Mouse (Mus musculus): ENCODE results near the gene Psmd14.

The Psmd14 gene

DNA sequence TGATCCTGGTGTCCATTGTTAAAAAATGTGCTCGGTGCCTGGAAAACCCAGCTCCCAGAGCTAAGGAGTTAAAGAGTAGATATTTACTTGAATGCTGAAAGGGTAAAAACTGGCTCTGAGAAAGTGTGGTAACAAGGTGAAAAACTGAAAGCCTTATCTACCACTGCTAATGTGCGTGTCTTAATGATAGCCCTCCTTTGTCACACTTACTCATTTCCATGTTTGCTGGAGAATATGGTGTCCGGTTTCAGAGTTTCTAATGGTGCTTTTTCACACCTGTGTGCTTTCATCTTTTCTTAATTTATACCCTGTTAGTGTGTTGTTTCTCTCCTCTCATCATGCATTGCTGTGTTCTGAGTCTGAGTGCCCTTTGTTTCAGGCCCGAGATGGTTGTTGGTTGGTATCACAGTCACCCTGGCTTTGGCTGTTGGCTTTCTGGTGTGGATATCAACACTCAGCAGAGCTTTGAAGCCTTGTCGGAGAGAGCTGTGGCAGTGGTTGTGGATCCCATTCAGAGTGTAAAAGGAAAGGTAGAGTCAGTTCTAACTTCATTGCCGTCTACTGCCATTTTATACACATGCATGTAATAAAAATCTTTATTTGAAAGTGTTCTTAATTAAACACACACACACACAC is 53.1 kb downstream of the Psmd14 start:
- DNase-seq: no peak

DNA sequence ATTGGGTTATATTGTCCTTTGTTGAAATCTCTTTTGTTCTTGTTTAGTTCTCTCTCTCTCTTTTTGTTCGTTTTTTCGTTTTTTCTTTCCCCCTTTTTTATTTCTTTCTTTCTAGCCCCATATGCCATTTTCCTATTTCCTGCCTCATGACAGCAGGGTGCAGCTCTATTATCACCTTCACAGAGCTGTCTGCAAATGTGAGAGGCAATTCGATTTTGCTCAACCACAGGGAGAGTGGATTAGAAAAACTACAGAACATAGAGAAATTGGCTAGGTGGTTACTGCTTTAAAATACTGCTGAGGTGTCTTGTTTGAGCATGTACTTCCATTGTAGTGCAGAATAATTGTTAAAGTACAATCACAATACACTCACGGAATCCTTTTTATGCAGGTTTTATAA is 54.0 kb downstream of the Psmd14 start:
- DNase-seq: no peak

DNA sequence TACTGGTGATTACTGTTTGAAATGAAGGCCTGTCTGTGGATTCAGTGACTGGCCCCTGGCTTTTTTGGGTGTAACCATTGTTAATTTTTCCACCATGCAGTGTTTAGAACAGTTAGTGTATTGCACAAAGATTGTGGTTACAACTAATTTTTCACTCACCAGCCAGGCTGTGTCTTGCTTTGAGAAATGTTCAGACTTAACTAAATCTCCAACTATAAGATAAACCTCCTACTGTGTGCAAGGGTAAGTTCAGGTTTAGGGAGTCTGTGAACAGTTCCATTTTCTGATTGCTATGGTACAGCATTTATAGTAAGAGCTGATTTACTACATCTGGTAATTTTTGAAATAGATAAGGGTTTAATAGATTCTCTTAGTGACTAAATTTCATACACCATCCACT is 69.3 kb downstream of the Psmd14 start:
- no peak for DNase-seq

DNA sequence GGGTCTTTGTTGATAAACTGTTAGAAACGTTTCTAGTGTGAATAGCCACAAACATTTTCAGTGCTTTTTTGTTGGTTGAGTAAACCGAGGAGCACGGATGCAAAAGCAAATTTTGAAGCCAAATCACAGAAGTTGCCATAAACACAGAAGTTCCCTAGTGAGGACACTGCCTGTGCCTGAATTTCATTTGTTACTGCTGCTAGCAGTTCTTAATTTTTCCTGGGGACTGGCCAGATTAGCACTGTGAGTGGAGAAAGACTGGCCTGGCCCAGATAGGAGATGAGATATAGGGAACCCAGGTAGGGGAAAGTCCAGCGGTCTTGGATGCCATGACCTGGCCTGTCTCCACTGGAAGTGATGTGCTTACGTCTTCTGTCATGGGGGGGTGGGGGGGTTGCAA is 83.5 kb downstream of the Psmd14 start:
- no peak for DNase-seq

DNA sequence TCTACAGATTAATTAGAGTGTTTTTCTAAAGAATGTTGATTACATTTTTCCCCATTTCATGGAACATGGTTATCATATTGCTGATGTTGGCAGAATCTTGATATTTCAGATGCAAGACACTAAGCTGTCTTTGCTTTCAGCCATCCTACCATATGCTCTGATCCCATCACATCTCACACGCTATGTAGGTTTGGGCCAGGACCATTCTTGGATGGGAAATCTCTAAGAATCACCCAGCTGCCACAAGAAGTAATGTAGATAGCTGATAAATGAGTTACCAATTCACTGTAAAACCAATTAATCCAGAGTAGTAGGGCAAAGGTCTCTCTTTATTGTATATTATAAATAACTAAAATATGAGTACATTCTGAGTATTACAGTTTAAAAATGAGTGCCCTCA is 86.6 kb downstream of the Psmd14 start:
- DNase-seq: no peak

DNA sequence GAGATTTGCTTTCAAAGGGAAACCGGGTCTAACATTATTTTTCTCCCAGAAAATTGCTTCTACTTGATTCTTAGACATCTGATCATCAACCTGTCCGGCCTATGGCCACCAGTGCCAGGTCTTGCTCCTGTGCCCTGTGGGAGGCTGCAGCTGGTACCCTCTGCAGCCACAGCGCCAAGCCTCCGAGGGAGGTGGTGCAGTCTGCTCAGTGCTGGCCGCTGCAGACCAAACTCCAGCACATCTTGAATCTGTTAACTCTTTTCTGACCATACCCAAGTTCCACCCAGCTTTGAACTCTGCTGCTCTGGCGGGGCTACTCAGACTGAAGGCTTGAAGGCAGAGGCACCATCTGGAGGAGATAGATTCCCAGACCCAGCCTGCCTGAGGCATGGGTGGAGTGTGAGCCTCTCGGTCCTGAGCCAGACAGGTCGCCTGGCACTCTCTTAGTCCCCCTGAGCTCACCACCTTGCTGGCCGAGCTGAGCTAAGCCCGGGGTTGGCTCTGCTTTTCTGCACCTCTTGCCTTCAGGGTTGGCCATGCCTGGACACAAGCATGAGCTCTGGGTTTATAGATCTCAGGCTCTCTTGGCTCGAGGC is 91.3 kb downstream of the Psmd14 start, which contains the start of gene Tbr1:
Gene Tbr1, plus strand, starts transcription at position 275 of the 596 bp plus-strand sequence.
- DNase-seq: no peak

DNA sequence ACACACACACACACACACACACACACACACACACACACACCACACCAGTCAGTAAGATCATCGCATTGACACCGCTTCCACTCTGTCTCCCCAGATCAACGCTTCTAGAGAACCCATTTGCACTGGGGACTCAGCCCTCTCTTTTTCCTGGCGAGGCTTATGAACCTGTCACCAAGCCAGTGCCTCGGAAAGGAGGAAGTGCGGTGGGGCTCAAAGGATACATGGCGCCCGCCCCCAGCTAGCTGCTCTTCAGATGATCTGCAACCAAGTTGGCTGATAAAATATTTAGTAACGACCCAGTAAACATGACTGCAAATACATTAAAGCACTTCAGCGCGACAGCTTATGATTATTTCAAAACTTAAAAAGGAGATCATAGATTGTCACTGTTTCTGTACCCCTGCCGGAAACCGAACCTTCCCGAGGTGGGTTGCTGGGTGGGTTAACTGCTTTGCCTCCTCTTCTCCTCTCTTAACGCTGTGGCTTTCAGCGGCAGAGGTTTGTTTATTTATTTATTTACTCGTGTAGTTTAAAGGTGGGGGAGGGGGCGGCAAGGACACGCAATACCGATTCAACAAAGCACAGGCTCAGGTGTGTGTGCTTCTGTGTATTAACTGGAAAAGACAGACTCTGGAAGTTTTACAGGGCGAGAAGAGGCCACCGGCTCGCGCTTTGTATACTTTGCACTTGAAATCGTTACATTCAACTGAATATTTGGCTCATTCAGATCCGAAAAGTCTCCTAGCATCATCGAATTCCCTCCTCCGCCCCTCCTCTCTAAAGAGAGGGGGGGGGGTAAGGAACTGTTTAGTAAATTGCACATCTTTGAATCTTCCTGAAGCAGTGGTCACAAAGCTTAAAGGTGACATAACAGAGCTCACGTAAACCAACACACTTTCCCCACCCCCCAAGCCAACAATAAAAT is 92.2 kb downstream of the Psmd14 start:
- no peak for DNase-seq

DNA sequence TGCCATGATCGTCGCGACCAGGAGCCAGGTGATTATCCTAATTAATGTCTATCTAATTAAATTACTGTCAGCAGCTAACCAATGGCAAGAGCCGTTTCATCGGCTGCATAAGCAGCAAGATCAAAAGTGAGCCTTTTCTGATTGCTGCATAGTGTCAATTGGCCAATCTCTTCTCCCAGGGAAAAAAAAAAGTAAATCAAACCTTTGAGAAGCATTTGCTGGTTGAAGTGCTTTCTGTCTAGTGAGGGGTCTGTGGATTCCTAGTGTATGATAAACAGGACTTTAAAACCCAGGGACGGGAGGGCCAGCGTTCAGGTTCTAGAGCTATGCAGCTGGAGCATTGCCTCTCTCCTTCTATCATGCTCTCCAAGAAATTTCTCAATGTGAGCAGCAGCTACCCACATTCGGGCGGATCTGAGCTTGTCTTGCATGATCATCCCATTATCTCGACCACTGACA is 92.9 kb downstream of the Psmd14 start:
- DNase-seq: no peak

DNA sequence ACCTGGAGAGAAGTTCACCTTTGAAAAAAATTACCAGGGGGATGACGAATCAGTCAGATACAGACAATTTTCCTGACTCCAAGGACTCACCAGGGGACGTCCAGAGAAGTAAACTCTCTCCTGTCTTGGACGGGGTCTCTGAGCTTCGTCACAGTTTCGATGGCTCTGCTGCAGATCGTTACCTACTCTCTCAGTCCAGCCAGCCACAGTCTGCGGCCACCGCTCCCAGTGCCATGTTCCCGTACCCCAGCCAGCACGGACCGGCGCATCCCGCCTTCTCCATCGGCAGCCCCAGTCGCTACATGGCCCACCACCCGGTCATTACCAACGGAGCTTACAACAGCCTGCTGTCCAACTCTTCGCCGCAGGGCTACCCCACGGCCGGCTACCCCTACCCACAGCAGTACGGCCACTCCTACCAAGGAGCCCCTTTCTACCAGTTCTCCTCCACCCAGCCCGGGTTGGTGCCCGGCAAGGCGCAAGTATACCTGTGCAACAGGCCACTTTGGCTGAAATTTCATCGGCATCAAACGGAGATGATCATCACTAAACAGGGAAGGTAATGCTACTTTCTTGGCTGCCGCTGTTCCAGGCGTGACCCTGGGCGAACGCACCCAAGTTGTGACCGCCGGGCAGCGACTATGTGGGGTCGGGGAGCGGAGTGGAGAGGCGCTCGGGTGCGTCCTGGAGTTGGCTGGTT is 93.5 kb downstream of the Psmd14 start:
- DNase-seq: peak; percentile 6

DNA sequence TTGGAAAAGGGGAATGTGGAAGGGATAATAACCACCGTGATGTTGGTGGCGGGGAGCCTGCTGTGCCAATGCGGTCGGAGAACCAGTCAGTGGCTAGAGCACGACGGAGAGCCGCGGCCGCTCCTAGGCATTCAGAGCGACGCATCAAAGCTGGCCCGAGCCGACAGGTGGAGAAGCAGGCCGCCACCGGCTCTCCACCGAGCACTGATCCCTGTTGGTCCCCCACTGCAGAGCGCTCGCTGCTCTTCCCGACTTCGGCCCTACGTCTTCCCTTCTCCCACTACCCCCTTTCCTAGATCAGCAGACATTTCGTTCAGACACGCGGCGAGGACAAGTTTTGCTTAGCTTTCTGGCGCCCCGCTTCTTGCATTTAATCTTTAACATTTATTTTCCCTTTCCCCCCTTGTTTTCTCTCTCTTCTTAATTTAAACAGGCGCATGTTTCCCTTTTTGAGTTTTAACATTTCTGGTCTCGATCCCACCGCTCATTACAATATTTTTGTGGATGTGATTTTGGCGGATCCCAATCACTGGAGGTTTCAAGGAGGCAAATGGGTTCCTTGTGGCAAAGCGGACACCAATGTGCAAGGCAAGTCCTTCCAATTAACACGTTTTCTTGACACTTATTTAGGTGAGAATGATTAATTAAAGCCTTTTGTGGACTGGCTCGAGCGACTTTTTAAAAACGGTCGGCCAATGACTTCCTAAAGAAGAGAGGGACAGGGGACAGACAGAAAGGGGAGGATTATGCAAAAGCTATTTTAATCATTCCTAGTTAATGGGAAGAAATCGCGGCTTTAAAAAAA is 94.2 kb downstream of the Psmd14 start:
- DNase-seq: peak; percentile 9

DNA sequence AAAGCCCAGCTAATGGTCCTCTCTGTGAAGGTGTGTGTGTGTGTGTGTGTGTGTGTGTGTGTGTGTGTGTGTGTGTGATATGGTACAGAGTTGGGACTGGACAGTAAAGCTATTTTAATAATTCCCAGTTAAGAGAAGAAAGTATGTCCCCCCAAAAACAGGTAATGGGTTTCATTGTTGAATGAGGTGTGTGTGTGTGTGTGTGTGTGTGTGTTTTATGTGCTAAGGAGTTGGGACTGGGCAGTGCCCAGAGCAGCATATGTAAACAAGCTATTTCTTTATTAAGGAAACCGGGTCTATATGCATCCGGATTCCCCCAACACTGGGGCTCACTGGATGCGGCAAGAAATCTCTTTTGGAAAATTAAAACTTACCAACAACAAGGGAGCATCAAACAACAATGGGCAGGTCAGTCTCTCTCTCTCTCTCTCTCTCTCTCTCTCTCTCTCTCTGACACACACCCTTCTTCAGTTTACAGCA is 94.9 kb downstream of the Psmd14 start:
- no peak for DNase-seq

DNA sequence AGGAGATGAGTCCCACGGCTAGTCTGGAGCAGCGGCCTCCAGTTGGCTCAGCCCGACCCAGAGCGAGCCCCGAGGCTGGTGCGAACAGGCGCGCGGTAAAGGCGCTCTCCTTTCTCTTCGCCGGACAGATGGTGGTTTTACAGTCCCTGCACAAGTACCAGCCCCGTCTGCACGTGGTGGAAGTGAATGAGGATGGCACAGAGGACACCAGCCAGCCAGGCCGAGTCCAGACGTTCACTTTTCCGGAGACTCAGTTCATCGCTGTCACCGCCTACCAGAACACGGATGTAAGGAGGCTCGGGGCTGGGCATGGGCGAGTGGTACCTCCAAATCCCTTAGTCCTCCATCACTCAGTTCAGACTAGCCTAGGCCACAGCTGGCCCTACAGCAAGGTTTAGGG is 95.7 kb downstream of the Psmd14 start:
- peak; percentile 6 for DNase-seq

DNA sequence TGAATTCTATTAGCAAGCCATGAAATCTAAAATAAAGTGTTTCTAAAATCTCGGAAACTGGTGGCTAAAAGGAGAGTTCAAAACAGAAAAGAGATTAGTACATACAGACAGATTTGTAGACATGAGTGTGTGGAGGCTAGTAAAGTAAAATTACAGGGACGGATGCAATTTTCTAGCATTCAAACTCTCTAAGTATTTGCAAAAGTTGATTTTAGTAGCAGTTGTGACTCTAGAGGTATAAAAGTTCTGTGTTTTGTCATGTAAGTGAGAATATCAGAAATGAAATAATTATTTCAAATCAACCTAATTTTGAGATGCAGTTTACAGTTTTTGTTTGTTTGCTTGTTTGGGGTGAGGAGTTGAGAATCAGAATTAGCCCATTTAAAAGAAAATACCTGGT is 96.3 kb downstream of the Psmd14 start:
- DNase-seq: no peak

DNA sequence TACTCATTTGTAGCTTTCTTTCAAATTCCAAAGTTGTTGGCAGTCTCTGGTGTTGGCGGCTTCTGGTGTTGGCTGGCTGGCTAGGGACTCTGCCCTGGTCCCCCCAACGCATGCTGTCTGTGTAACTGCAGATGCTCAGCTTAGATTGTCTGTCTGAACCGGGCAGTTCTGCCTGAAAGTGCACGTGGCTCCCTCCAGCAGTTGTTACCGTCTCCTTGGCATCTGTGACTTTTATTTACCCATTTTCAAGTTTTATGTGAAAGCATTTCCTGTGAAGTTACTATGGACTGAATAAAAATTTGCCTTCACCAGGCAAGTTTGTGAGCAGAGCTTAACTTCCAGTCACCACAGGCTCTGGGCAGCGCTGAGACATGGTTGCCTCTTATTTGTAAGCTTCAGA is 97.3 kb downstream of the Psmd14 start:
- no peak for DNase-seq

DNA sequence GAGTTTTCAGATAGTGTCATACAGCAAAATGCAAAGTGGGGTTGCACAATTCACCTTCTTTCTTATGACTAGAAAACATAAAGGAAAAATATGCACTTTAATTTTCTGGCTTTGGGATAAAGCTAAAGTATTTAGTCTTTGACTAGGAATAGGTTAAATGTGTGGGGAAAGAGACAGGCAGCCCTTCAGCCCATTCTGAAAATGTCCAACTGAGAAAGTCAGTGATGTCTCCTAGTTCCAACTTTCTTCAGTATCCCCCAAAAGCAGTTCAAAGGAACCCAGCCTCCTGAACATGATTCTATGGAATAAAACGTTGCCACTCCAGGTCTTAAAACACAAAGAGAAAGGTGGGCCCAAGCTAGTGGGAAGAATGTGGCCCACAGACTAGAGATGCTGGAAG is 97.9 kb downstream of the Psmd14 start:
- no peak for DNase-seq

DNA sequence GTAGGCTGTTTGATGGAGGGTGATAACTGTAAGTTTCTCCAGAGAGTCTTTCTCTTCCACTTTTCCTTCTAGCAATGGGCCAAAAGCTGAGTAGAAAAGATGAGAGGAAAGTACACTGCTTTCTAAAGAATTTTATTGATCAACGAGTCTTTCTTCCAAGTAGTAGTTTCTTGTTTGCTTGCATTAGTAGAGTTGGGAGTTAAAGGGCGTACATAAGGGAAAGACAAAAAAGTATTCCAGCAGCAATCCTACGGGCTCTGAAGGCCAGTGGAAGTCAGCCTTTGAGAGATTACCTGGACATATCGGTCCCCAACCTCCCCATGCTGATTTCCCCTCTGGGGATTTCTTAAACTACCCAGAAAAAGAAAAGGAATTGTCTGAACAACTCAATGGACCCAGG is 99.3 kb downstream of the Psmd14 start:
- DNase-seq: no peak

DNA sequence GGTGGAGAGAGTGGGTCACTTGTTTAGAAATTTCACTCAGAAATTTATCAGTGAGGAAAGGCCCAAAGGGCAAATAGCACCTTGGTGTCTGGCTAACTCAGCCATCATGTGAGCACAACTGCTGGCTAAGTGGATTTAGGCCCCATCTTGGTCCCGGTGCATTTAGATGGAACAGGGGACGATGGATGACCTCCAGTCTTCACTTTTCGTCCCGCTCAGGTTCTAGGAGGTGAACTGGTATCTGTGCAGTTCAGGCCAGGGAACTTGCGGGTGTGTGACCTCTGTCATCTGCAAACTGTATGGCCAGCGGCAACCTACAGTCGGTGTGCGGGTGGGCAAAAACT is 99.6 kb downstream of the Psmd14 start:
- no peak for DNase-seq

DNA sequence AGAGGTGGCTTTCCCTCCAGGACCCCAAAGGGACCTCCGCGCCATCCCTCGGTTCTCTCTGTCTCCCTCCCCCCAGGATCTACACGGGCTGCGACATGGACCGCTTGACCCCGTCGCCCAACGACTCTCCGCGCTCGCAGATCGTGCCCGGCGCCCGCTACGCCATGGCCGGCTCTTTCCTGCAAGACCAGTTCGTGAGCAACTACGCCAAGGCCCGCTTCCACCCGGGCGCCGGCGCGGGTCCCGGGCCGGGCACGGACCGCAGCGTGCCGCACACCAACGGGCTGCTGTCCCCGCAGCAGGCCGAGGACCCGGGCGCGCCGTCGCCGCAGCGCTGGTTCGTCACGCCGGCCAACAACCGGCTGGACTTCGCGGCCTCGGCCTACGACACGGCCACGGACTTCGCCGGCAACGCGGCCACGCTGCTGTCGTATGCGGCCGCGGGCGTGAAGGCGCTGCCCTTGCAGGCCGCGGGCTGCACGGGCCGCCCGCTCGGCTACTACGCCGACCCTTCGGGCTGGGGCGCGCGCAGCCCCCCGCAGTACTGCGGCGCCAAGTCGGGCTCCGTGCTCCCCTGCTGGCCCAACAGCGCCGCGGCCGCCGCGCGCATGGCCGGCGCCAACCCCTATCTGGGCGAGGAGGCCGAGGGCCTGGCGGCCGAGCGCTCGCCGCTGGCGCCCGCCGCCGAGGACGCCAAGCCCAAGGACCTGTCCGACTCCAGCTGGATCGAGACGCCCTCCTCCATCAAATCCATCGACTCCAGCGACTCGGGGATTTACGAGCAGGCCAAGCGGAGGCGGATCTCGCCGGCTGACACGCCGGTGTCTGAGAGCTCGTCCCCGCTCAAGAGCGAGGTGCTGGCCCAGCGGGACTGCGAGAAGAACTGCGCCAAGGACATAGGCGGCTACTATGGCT is 100.3 kb downstream of the Psmd14 start:
- peak; percentile 54 for DNase-seq

DNA sequence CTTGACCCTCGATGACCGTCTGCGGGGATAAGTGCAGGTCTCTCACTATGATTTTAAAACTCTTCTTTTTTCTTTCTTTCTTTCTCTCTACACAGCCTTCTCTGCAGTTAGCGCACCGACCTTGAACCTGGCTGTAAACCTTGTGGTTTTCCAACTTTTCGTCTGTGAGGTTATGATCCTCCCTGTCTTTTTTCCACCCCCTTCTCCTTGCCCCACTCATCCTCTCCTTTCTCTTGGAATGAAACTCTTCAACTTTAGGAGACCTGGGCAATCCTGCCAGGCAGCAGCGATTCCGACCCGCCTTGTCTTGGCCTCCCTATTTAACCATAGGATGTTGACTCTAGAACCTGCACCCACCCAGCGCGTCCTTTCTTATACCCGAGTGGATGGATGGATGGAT is 101.0 kb downstream of the Psmd14 start:
- DNase-seq: no peak

DNA sequence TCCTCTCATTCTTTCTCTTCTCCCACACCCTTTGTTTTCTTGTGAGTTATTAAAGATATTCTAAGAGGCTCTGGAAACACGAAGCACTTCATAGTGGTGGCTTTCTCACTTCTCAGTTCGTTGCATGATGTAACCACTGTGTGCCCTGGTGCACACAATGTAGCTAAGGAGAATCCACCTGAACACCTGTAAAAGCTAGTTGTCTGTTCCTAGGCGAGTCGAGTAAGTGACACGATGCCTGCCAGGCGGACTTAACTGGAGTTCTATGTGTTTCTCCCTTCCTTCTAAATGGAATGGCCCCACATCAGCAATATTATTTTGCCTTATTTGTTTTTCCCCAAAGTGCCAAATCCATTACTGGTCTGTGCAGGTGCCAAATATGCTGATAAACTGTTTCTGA is 101.6 kb downstream of the Psmd14 start:
- DNase-seq: no peak

DNA sequence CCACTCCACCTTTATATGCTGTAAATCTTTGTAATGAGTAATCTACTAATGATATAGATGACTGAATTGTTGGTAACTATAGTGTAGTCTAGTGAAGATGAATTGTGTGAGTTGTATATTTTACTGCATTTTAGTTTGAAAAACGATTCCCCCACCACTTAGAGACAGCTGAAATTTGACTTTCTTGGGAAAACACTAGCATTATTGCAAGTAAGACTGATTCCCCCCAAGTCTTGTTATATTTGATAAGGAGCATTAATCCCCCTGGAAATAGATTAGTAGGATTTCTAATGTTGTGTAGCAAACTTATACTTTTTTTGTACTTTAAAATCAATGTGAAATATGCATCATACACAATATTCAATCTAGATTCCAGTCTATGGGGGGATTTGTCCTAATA is 102.0 kb downstream of the Psmd14 start:
- no peak for DNase-seq

Measured in kidney, postnatal 14 days (tissue).